Mouse (Mus musculus): ENCODE data around the gene OR5BS1P.

DNA sequence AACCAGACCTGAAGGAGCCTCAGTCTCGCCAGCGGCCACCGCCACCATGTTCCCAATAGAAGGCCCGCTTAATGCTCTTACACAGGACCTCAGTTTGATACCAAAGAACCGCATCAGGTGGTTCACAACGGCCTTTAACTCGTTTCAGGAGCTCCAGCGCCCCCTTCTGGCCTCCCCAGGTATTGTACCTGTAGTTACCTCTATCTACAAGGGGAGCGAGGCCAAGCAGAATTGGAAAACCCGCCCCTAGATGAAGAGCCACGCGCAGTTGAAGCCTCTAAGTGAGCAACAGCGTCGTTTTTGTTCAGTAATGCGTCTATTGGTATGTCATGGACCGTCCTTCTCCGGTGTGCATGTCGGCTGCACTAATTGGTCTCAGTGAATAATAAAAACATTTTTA lies 34.8 kb downstream of the OR5BS1P start:
- TF ChIP-seq CTCF (IDR thresholded peaks at IDR 0.05; ENCODE audit: low read depth, low read length) (peak; percentile 73), POLR2A (IDR thresholded peaks at IDR 0.05; ENCODE audit: extremely low read depth, insufficient read depth, low read length) (no peak)

Data from liver, adult 2 months (tissue).